Mouse (Mus musculus) thymus, postnatal 10 days (tissue): ENCODE data around the gene Sash1.
A peak's percentile ranks its signal among the peaks of the same experiment; 100 is the strongest.

Experiments used
- DNase-seq, 2 experiments: peaks; one replicate each; pipeline ENCODE4 v3.0.0; 2021; ENCODE audit warnings: low spot score in 2 of 2

Sash1 gene

DNA sequence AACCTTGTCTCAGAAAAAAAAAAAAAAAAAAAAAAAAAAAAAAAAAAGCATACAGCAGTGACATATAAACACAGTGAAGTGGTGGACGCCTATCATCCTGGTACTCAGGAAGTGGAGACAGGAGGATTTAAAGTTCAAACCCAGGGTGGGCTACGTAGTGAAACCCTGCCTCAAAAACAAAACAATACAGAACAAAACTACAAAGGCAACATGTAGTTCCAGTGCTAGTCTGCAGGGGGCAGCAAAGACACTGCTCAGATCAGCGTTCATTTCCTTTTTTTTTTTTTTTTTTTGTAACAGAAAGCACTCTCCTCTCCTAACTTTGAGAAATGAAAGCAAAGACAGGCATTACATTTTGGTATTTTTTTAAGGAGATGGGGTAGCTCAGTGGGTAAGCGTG lies 203.0 kb downstream of the Sash1 start:
- DNase-seq = peak in 1 of 2 experiments; percentile 48

DNA sequence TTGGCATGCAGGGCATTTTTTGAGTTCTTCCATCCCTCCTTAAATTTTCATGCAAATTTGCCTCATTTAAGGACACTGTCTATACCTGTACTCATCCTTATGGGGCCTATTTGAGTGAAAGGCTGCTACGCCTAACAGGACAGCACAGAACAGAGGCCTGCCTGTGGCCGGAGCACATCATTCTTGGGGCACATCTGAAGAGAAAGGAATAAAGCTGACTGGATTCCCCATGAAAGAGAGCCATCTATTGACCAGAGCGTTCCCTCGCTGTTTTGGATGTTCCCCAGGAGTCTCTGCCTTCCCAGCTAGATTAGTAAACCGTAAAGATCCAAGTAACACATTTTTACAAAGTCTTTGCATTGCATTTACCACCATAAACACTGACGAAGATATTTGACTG lies 203.5 kb downstream of the Sash1 start:
- no peak for DNase-seq

- DNase-seq = no peak
Observed at GRCm38 (mm10) chr10:8676722-8677121, 209.1 kb downstream of the Sash1 start.
